Mouse (Mus musculus) kidney, postnatal 25 days (tissue): ENCODE measurements around the gene Rarb.

Experiments
- DNase-seq, 2 experiments: peaks; one replicate each; pipeline ENCODE4 v3.0.0; 2021; ENCODE audit warnings: mixed read lengths in 2 of 2

The Rarb gene

GRCm38 (mm10) chr14:16525137-16525924, 293.6 kb downstream of the Rarb start:
- no peak for DNase-seq

- DNase-seq: no peak
Measured at GRCm38 (mm10) chr14:16522852-16523251, 296.1 kb downstream of the Rarb start.

DNA sequence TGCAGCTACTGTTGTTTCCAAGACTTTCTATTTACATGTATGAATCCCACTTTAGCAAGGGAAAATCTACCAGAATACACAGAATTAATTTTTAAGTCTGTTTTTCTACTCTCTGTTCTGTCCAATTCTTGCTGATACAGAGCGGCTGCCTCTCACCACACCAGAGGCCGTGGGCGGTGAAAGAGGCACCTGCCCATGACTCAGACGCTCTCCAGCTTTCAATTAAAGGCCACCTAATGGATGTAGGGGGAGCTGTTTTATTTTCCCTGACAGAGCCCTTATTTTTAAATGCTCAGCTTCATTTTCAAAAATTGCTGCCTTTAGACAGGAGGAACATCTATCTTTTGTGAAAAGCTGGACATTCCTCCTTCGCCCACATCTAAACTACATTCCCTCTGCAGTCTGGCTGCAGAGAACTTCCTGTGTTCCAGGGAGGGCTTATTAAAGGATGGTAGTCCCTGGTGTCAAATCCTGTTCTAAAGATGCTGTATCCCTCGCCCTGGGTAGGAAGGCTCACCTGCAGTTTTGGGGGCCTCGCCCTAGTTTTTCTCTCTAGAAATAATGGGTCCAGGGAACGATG, 299.3 kb downstream of the Rarb start:
- no peak for DNase-seq

DNA sequence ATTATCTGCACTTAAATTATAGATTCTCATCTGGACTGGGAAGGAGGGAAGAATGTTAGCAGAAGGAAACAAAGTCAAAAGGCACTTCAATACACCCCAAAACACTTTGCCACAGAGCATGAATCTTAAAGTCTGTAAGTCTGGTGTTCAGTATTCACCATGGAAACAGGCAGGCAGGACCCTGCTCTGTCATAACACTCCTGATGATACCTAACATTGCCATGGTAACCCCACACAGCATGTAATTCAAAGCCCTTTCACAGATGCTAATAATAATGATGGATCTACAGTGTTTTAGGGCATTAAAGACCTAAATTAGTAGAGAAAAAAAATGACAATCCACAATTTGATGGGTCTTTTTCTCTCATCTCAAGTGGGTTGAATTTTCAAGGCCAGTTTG, 301.0 kb downstream of the Rarb start:
- DNase-seq: no peak

DNA sequence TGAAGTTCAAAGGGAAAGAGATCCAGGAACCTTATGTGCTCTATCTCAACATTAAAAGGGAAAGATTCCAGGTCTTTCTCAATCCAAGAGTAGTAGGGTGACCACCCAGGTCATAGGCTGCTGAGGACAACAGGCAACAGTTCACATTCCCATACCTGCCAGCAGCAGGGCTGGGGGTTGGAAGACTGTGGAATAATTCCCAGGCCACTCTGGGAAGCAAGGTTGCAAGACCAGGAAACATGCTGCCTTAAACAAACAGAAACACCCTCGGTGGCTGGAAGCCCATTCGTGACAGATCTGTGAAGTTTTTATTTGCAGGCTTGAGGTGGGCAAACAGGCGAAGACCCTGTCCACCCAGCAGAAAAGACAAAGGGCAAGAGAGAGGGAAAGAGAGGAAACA, 303.2 kb downstream of the Rarb start:
- DNase-seq: no peak

- no peak for DNase-seq
Measured at GRCm38 (mm10) chr14:16510574-16510973, 308.4 kb downstream of the Rarb start.

DNA sequence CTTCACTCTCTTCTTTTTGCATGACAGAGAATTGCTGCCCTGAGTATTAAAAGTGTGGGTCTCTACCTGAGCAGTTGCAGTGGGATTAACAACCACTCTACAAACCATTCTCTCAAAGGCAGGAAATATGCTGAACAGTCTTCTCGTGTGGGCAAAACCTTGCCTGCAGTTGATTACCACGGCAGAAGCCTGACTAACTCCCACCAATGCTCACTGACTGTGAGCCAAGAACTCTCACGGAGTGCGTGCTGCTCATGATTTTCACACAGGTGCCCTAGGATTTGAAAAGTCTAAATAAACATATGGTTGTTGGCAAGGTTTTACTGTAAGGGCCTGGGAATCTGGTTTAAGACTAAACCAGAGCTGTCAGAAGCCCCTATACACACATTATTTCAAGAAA, 309.1 kb downstream of the Rarb start:
- DNase-seq: no peak

- no peak for DNase-seq
Measured at GRCm38 (mm10) chr14:16508760-16509159, 310.2 kb downstream of the Rarb start.

GRCm38 (mm10) chr14:16497226-16497661, 321.7 kb downstream of the Rarb start:
- no peak for DNase-seq

DNA sequence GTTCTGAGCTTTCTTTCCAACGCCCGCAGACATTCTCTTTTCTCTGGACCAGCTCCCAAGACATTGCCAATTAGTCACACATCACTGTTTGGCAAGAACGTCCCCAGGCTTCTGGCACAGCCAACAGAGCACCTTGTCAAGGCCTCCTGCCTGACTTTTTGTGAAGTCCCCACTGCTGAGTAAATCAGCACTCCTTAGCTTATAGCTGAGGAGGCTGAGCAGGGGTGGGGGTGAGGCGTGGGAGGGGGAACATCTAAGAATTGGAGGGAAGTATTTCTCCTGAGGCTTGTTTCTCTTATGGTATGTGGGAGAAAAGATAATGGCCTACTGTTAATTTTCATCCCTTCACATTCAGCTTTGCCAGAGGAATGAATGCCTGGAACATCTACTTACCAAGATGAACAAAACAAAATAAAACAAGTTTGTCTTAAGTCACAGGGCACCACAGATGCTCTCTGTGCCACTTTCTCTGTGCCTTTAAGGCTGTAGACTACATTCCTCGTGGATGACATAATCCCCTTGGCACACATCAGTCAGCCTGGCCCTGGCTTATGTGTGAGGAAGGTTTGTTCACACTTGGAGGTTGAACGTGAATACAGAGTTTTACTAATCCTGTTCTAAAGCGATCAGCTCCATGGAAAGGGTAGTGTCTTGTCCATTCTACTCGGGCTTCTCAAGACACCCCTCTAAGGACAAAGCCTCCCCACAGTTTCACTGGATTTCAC, 335.1 kb downstream of the Rarb start:
- DNase-seq: peak; percentile 28 to 63

- peak; percentile 38 to 60 for DNase-seq
Measured at GRCm38 (mm10) chr14:16480621-16481020, 338.3 kb downstream of the Rarb start.

DNA sequence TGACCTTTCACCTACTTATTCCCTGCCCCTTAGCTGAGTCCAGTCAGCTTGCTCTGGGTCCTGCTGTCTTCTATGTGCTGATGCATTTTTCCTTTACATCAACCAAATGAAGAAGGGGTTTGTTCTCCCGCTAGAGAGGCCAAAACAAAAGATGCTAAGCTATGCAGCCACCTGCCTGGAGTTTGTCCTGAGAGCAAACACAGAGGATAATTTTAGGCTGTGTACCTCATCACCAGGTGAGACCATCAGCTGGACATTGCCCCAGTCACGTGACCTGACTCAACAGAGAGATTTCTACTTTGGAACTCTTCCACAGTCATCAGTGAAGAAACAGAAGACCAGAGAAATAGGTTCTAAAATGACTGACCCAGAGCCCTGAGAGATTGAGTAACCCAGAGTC, 339.4 kb downstream of the Rarb start:
- DNase-seq: peak; percentile 28 to 37

DNA sequence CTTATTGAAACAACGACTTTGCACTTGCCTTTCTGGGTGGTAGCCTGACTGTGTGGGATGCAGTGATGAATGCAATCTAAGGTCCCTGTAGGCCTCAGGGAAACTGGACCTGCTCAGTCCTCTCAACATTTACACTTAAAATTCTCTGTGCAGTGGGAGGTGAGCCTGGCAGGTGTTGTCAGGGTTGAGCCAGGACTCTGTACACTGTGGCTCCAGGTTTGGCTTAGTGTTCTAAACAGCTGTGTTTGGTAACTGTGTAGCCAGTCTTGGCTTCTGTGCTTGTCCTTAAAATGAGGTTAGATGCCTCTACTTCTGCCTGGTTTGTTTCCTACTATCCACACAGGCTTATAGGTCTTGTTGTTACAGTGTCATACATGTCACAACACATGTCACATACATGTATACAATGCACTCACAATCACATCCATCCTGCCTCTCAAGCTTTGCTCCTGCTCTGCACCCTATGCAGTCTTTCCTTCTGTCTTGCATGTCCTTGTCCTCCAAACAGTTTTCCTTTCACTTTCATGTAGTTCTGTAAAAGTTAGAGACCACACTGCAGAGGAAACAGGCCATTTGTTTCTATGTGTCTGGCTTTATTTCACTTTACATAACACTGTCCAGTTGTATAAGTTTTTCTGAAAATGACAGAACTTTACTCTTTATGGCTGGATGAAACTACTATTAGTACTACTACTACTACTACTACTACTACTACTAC, 340.2 kb downstream of the Rarb start:
- DNase-seq: no peak

DNA sequence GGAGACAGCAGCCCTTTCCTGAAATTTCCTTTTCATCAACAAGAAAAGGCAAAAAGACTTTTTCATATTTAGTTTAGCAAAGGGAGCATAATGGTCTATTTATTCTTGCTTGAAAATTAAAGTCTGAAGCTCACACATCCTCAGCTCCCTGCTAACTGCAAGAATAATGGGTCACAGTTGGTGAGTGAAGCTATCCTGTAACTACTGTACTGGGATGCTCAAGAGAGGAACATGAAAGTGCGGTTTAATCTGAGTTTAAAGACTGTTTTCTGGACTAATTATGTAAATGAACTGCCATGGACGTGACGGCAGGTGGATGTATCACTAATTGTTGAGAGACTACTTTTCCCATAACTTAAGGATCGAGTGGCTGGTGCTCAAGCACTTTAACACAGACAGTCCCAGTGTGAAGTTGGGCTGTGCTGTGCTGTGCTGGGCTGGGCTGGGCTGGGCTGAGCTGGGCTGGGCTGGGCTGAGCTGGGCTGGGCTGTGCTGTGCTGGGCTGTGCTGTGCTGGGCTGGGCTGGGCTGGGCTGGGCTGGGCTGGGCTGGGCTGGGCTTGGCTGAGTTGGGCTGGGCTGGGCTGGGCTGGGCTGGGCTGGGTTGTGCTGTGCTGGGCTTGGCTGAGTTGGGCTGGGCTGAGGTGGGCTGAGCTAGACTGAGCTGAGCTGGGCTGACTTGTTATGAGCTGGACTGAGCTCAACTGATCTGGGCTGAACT, 370.5 kb downstream of the Rarb start:
- DNase-seq: no peak

- DNase-seq: no peak
Measured at GRCm38 (mm10) chr14:16447587-16447986, 371.4 kb downstream of the Rarb start.

GRCm38 (mm10) chr14:16444859-16445258, 374.1 kb downstream of the Rarb start:
- no peak for DNase-seq

GRCm38 (mm10) chr14:16439385-16440126, 379.4 kb downstream of the Rarb start:
- no peak for DNase-seq

GRCm38 (mm10) chr14:16437386-16437785, 381.6 kb downstream of the Rarb start:
- no peak for DNase-seq

DNA sequence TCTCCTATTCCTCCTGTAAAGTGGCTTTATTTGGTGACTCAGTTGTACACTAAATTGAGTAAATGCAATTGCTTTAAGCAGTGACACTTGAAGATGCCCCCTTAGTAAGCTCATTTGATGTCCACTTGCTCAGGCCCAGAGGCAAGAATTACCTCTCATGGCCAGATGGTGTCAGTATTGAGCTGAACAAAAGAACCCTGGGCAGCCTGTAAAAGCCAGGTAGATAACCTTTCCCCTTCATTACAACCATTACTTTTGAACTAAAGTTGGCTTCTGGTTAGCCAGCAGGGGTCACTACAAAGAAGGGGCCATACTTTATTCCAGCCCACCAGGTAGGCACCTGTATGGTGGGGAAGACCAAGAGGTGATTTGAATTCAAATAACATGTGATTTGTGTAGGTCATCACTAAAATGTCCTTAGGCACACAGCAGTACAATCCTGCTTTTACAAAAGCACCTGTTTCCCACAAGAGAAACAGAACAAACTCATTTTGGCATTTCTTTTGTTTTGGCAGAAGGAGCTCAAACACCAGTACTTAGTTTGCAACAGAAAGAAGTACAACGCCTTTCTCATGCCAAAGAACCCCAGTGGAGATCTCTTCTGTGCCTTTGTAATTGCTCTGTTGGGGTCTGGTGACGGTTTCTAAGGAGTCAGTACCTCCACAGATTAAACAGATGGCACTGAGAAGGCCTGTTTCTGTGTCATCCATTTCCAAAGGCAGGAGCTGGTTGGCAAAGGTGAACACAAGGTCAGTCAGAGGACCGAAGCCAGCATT, 384.4 kb downstream of the Rarb start:
- DNase-seq: peak; percentile 53 to 67

DNA sequence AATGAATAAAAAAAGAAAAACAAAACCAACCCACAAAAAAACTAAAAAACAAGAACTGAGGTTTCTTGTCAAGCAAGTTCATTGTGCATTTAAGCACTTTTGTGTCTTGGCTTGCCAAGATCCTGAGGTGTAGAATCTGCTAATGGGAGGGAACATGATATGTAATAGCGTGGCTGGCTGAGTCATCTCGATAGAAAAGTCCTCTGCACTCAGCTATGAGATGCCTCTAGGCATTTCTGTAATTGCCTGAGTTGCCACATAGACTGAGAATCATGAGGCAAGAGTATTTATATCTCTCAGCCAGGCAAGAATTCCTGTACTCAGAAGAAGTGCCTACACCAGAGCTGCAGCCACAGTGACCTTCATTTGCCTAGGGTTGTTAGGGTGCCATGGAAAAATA, 385.8 kb downstream of the Rarb start:
- DNase-seq: no peak

- DNase-seq: no peak
Measured at GRCm38 (mm10) chr14:16432550-16432949, 386.4 kb downstream of the Rarb start.
